Mouse (Mus musculus) C2C12 (cell line): ENCODE results near the gene Ndufv1. TPM values are rescaled to one million over a fixed set of nuclear protein-coding genes. Genes with fewer than 3 reads are reported as not detected.
"Not testable (repeated sequence)": the region's sequence is repeated elsewhere in the genome, so short reads cannot be mapped to it uniquely, and the experiment has no call there.

Experiments used
- H3K27me3 ChIP-seq: one replicate; pipeline ENCODE4 v1.6.1; 2011; ENCODE audit not compliant: control insufficient read depth, insufficient read depth, insufficient read length
- H3K36me3 ChIP-seq: one replicate; pipeline ENCODE4 v1.6.1; 2011; ENCODE audit not compliant: control insufficient read depth, insufficient read depth
- H3K4me3 ChIP-seq: one replicate; pipeline ENCODE4 v1.5.1; 2011; ENCODE audit warnings: mild to moderate bottlenecking, control low read depth; ENCODE audit not compliant: poor library complexity, insufficient read depth, severe bottlenecking
- H3K79me2 ChIP-seq: one replicate; pipeline ENCODE4 v1.6.1; 2011; ENCODE audit not compliant: control insufficient read depth, insufficient read depth
- H3K79me3 ChIP-seq: one replicate; pipeline ENCODE4 v1.6.1; 2011; ENCODE audit warnings: low read depth, control low read depth
- H3ac ChIP-seq: one replicate; pipeline ENCODE3; 2011; ENCODE audit warnings: low read depth; ENCODE audit not compliant: control insufficient read depth, insufficient read length
- CEBPB ChIP-seq: IDR thresholded peaks from one replicate; pipeline ENCODE4 v1.6.1; 2011; ENCODE audit warnings: low read depth, mild to moderate bottlenecking, control low read depth, moderate library complexity
- FOSL1 ChIP-seq: IDR thresholded peaks from one replicate; pipeline ENCODE4 v1.8.0; 2011; ENCODE audit warnings: mild to moderate bottlenecking, low read length; ENCODE audit not compliant: poor library complexity, insufficient read depth, severe bottlenecking
- MAX ChIP-seq: IDR thresholded peaks from one replicate; pipeline ENCODE4 v1.6.1; 2011; ENCODE audit warnings: mild to moderate bottlenecking, control low read depth
- MYOD1 ChIP-seq: IDR thresholded peaks from one replicate; pipeline ENCODE4 v1.6.1; 2011; ENCODE audit warnings: low read depth; ENCODE audit not compliant: control insufficient read depth, insufficient read length
- USF1 ChIP-seq: IDR thresholded peaks from one replicate; pipeline ENCODE4 v1.6.1; 2011; ENCODE audit warnings: low read depth, mild to moderate bottlenecking, control low read depth, moderate library complexity
- polyA plus RNA-seq: library from polyadenylated mRNA; unstranded; fragments of >200 nt; fragmentation: generic; extraction: Trizol; gene quantifications from one replicate; pipeline ENCODE4 v1.2.1, GENCODE M21; 2012; ENCODE audit warnings: missing spikeins

Gene Ndufv1
- polyA plus RNA-seq, 1 experiment = 254 TPM

- H3K79me2 ChIP-seq = no peaks in the 10 kb centered on the region
- no peak within 1 kb of the TSS for H3ac ChIP-seq
- no peak for TF ChIP-seq FOSL1
- TF ChIP-seq USF1 = no peak
- TF ChIP-seq MYOD1 = peak; percentile 24
- peak; percentile 19 for TF ChIP-seq CEBPB
- H3K79me3 ChIP-seq = no peaks in the 10 kb centered on the region
- no peaks in the 10 kb centered on the region for H3K36me3 ChIP-seq
- no peaks in the 10 kb centered on the region for H3K27me3 ChIP-seq
- H3K4me3 ChIP-seq = no peak within 1 kb of the TSS
Observed at GRCm38 (mm10) chr19:4045966-4046865, 33.6 kb upstream of the Ndufv1 start, which contains the start of gene Gstp2. Gene Gstp2 (minus strand): TSS chr19:4046023.

DNA sequence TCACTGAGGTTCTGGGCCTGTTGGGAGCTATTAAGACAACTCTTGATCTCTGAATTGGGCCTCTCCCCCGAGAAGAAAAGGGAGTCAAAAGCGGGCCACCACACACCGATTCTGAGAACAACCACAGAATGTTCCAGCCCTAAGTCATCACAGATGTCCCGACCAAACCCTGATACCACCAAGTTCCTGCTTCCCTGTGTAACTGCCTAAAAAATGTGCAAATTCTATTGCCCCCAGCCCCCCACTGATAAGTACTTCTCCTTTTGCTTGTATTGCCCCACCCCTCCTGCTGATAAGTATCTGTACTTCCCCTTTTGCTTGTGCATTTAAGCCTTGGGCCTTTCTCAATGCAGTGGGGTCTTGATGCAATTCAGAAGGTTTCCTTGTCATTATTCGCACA is 31.5 kb upstream of the Ndufv1 start:
- not testable (repeated sequence) for H3K36me3 ChIP-seq, H3K4me3 ChIP-seq, H3K27me3 ChIP-seq, H3ac ChIP-seq, H3K79me2 ChIP-seq, H3K79me3 ChIP-seq

GRCm38 (mm10) chr19:4042124-4042523 is 29.5 kb upstream of the Ndufv1 start:
- H3K4me3 ChIP-seq = no peak overlapping the region
- no peaks in the 10 kb centered on the region for H3K27me3 ChIP-seq
- no peak overlapping the region for H3ac ChIP-seq
- TF ChIP-seq CEBPB = no peak
- TF ChIP-seq USF1 = peak; percentile 24
- peaks cover 5% of the 10 kb centered on the region for H3K79me2 ChIP-seq
- H3K36me3 ChIP-seq = no peaks in the 10 kb centered on the region
- H3K79me3 ChIP-seq = peaks cover 3% of the 10 kb centered on the region

- not testable (repeated sequence) for H3ac ChIP-seq, H3K27me3 ChIP-seq, H3K79me3 ChIP-seq, H3K4me3 ChIP-seq, H3K36me3 ChIP-seq
- H3K79me2 ChIP-seq = peaks cover 11% of the 10 kb centered on the region
Observed at GRCm38 (mm10) chr19:4041500-4041899, 28.9 kb upstream of the Ndufv1 start.

GRCm38 (mm10) chr19:4040941-4041340 is 28.3 kb upstream of the Ndufv1 start:
- not testable (repeated sequence) for H3ac ChIP-seq, H3K4me3 ChIP-seq, H3K27me3 ChIP-seq, H3K36me3 ChIP-seq, H3K79me3 ChIP-seq
- peaks cover 17% of the 10 kb centered on the region for H3K79me2 ChIP-seq

DNA sequence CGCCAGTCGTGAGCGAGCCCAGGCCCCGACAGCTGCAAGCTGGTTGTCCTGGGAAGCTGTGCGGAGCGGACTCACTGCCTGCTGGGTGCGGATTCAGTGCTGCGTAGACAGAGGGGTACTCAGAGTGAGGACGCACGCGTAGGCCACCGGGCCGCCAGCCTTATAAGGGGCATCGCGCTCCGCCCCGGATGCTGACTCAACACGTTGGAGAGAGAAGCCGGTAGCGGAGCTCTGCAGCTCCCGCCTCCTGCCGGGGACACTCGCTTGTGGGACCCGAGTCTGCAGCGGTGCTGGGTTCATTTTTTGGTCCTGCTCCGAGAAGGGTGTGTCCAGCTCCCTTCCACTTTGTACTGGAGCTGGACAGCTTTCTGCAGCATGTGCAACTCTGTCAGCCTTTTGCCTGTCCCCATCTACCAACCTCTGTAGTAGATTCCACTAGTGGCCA is 25.2 kb upstream of the Ndufv1 start, which contains the start of gene Gstp1:
Gene Gstp1, minus strand, starts transcription at position 198 of the 445 bp plus-strand sequence.
- H3K36me3 ChIP-seq = no peaks in the 10 kb centered on the region
- H3K4me3 ChIP-seq = peak within 1 kb of the TSS; percentile 51
- peaks cover 6% of the 10 kb centered on the region for H3K79me3 ChIP-seq
- peaks cover 18% of the 10 kb centered on the region for H3K79me2 ChIP-seq
- no peaks in the 10 kb centered on the region for H3K27me3 ChIP-seq
- TF ChIP-seq MAX (peak; percentile 61), CEBPB (no peak)
- peak within 1 kb of the TSS; percentile 72 for H3ac ChIP-seq

GRCm38 (mm10) chr19:4037154-4037787 is 24.7 kb upstream of the Ndufv1 start:
- not testable (repeated sequence) for H3K27me3 ChIP-seq, H3K36me3 ChIP-seq
- H3ac ChIP-seq = peak overlapping the region; percentile 72

More at GRCm38 (mm10) chr19:4037154-4037787, 24.7 kb upstream of the Ndufv1 start:
- H3K4me3 ChIP-seq = peak overlapping the region; percentile 51
- not testable (repeated sequence) for H3K79me3 ChIP-seq
- peaks cover 18% of the 10 kb centered on the region for H3K79me2 ChIP-seq
